Mouse (Mus musculus) skeletal muscle tissue, adult 2 months (tissue): Measurements from ENCODE around the gene Gm20388.
"Not testable (repeated sequence)": the region's sequence is repeated elsewhere in the genome, so short reads cannot be mapped to it uniquely, and the experiment has no call there.

ENCODE experiments used
- DNase-seq: peaks from one replicate; pipeline ENCODE4 v3.0.0-alpha.2; 2012; ENCODE audit warnings: low read depth, low spot score

Gm20388 gene

GRCm38 (mm10) chr8:121654131-121654530, 1743.5 kb downstream of the Gm20388 start:
- DNase-seq = no peak

GRCm38 (mm10) chr8:121654966-121655494, 1744.4 kb downstream of the Gm20388 start:
- DNase-seq = no peak

GRCm38 (mm10) chr8:121660602-121661001, 1750.0 kb downstream of the Gm20388 start:
- no peak for DNase-seq

- DNase-seq = no peak
These were observed 1751.2 kb downstream of the Gm20388 start for GRCm38 (mm10) chr8:121661631-121662357.

GRCm38 (mm10) chr8:121663101-121663500, 1752.5 kb downstream of the Gm20388 start:
- DNase-seq = no peak

GRCm38 (mm10) chr8:121665329-121665728, 1754.7 kb downstream of the Gm20388 start:
- peak; percentile 61 for DNase-seq

- not testable (repeated sequence) for DNase-seq
These were observed 1757.4 kb downstream of the Gm20388 start for GRCm38 (mm10) chr8:121667936-121668500.

GRCm38 (mm10) chr8:121668553-121668952, 1757.9 kb downstream of the Gm20388 start:
- no peak for DNase-seq

GRCm38 (mm10) chr8:121669208-121669607, 1758.6 kb downstream of the Gm20388 start:
- no peak for DNase-seq

GRCm38 (mm10) chr8:121673153-121673552, 1762.5 kb downstream of the Gm20388 start:
- no peak for DNase-seq

- DNase-seq = no peak
These were observed 1763.3 kb downstream of the Gm20388 start for GRCm38 (mm10) chr8:121673917-121674316.

- DNase-seq = no peak
These were observed 1763.9 kb downstream of the Gm20388 start for GRCm38 (mm10) chr8:121674524-121674923.

- DNase-seq = no peak
These were observed 1764.5 kb downstream of the Gm20388 start for GRCm38 (mm10) chr8:121675161-121675560.

GRCm38 (mm10) chr8:121675701-121676100, 1765.1 kb downstream of the Gm20388 start:
- DNase-seq = peak; percentile 85

- no peak for DNase-seq
These were observed 1768.1 kb downstream of the Gm20388 start for GRCm38 (mm10) chr8:121678696-121679095.

- no peak for DNase-seq
These were observed 1770.3 kb downstream of the Gm20388 start for GRCm38 (mm10) chr8:121680896-121681295.

GRCm38 (mm10) chr8:121681457-121681856, 1770.8 kb downstream of the Gm20388 start:
- DNase-seq = no peak

GRCm38 (mm10) chr8:121683083-121683832, 1772.6 kb downstream of the Gm20388 start:
- no peak for DNase-seq

GRCm38 (mm10) chr8:121685419-121685818, 1774.8 kb downstream of the Gm20388 start:
- DNase-seq = no peak

- DNase-seq = no peak
These were observed 1777.0 kb downstream of the Gm20388 start for GRCm38 (mm10) chr8:121687455-121688161.

- no peak for DNase-seq
These were observed 1777.9 kb downstream of the Gm20388 start for GRCm38 (mm10) chr8:121688496-121688895.

GRCm38 (mm10) chr8:121694453-121694852, 1783.8 kb downstream of the Gm20388 start:
- no peak for DNase-seq
